Mouse (Mus musculus) G1E (cell line): Measurements from ENCODE around the gene Kazald1. TPM values are rescaled to one million over a fixed set of nuclear protein-coding genes. Genes with fewer than 3 reads are reported as not detected.

Source experiments
- ATAC-seq: 2 replicates; pipeline ENCODE4 v1.8.0; 2016; ENCODE audit warnings: mild to moderate bottlenecking; ENCODE audit not compliant: insufficient number of reproducible peaks, poor library complexity, low FRiP score, severe bottlenecking; ENCODE audit errors: extremely low read depth
- DNase-seq: peaks from one replicate; pipeline ENCODE4 v3.0.0; 2012; ENCODE audit warnings: low spot score
- H3K27me3 ChIP-seq: 2 replicates; pipeline ENCODE4 v1.6.1; 2012; ENCODE audit warnings: mild to moderate bottlenecking, low read length, inconsistent platforms; ENCODE audit not compliant: insufficient read depth
- H3K36me3 ChIP-seq: replicated peaks from 2 replicates; pipeline ENCODE3; 2012; ENCODE audit warnings: mild to moderate bottlenecking, inconsistent platforms
- H3K4me1 ChIP-seq: 2 replicates; pipeline ENCODE4 v1.6.1; 2012; ENCODE audit warnings: low read depth, low read length, inconsistent platforms, mixed read lengths; ENCODE audit not compliant: insufficient read depth
- H3K4me3 ChIP-seq: 2 replicates; pipeline ENCODE4 v1.5.1; 2012; ENCODE audit warnings: low read depth, mild to moderate bottlenecking, inconsistent platforms, low read length, moderate library complexity, mixed read lengths
- H3K9me3 ChIP-seq: replicated peaks from 2 replicates; pipeline ENCODE4 v1.6.1; 2012; ENCODE audit warnings: inconsistent platforms
- CTCF ChIP-seq: IDR thresholded peaks from 2 replicates; pipeline ENCODE4 v1.5.1; 2012; ENCODE audit warnings: low read depth, low read length, inconsistent platforms, mixed read lengths
- GATA1 ChIP-seq: IDR thresholded peaks from 2 replicates; pipeline ENCODE4 v1.6.1; 2012; ENCODE audit warnings: borderline replicate concordance, low read length, inconsistent platforms, mixed read lengths
- GATA2 ChIP-seq: IDR thresholded peaks from 2 replicates; pipeline ENCODE4 v1.6.1; 2012; ENCODE audit warnings: low read depth, low read length, inconsistent platforms, borderline replicate concordance
- POLR2AphosphoS5 ChIP-seq: IDR thresholded peaks from 2 replicates; pipeline ENCODE4 v1.6.1; 2012; ENCODE audit warnings: low read depth, low read length, inconsistent platforms; ENCODE audit not compliant: insufficient replicate concordance
- TAL1 ChIP-seq: conservative IDR thresholded peaks from 2 replicates; pipeline ENCODE4 v1.6.1; 2012; ENCODE audit warnings: low read depth, low read length, inconsistent platforms, mixed read lengths
- polyA plus RNA-seq: library from polyadenylated mRNA; stranded (reverse); fragments of >175 nt; gene quantifications from 2 replicates; pipeline ENCODE4 v1.2.3, GENCODE M21; 2012
- total RNA-seq, 2 experiments: library from RNA; stranded (forward) in 1 of 2; stranded (reverse) in 1 of 2; fragments of 200-1000 nt in 1 of 2; fragments of >200 nt in 1 of 2; fragmentation: Nextera tagmentation in 1 of 2; gene quantifications; 2 replicates each; pipeline ENCODE4 v1.2.3; 2014 to 2017

Gene Kazald1
- total RNA-seq (2014; fragmentation: Nextera tagmentation) (0.60 TPM in 1 of 2 replicates, not detected in the other), total RNA-seq (2017) (0.35 and 0.49 TPM in 2 replicates), polyA plus RNA-seq (0.39 and 0.41 TPM in 2 replicates)

DNA sequence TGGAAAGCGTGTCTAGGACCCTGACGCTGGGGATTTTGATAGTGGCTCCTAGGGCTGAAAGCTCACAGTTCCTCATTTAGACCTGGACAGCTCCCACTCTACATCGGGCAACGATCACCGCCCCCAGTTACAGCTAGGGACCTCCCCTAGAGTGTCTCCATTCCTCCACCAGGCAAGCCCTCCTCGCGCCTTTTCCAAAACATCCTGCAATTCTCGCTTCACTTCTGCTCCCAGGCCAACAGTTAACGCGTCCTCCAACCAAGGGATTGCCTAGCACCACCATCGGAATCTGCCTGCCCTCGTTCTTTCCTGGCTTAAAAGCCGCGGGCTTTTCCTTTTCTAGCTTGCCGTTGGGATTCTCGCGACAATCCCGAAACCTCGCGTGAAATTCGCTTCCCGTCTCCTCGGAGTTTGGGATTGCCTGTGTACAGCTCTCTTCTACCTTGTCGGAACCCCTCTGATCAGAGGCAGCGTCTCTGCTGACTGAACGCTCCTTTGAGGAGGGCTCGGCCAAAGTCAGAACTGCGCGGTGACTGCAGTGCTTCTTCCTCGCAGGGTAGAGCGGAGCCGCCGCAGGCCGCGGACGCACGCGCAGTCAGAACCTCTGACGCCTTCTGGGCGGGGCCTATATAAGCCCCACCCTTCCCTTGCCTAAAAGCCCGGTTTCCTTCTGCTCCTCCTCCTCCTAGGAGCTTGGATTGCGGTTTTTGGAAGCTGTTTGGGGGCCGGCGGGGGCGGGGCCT lies at the start of gene Kazald1:
TSS of gene Kazald1 (plus strand) at position 662 of the 743 bp plus-strand sequence.
- Histone ChIP-seq H3K9me3 (no peaks in the 10 kb centered on the region), H3K36me3 (no peaks in the 10 kb centered on the region), H3K4me3 (peak within 1 kb of the TSS; percentile 75), H3K4me1 (peaks cover 88% of the 10 kb centered on the region), H3K27me3 (peaks cover 24% of the 10 kb centered on the region)
- TF ChIP-seq GATA1, result no peak
- 0 out of 2 replicates have a peak, but pooled peaks have one; percentile 60 for TF ChIP-seq POLR2AphosphoS5
- ATAC-seq (peak; percentile 41), DNase-seq (peak; percentile 56)

DNA sequence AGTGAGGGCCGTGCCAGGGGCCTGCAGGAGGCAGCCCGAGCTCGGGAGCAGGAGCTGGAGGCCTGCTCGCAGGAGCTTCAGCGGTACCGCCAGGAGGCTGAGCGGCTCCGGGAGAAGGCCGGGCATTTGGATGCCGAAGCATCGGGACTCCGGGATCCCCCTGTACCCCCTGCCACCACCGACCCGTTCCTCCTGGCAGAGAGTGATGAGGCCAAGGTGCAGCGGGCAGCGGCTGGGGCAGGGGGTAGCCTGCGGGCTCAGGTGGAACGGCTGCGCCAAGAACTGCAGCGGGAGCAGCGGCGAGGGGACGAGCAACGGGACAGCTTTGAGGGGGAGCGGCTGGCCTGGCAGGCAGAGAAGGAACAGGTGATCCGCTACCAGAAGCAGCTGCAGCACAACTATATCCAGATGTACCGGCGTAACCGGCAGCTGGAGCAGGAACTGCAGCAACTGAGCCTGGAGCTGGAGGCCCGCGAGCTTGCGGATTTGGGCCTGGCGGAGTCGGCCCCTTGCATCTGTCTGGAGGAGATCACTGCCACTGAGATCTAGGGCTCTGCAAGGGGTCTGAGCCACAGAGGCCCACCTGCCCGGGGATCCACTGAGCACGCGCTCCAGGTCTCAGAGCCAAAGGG lies 49.0 kb upstream of the Kazald1 start:
- TF ChIP-seq TAL1 (no peak), GATA2 (no peak), CTCF (no peak), GATA1 (no peak), POLR2AphosphoS5 (no peak)
- Histone ChIP-seq H3K27me3 (peaks cover 2% of the 10 kb centered on the region; the same call in 1 of the 2 replicates), H3K4me1 (peaks cover 32% of the 10 kb centered on the region), H3K4me3 (no peak overlapping the region), H3K36me3 (peaks cover 71% of the 10 kb centered on the region), H3K9me3 (no peaks in the 10 kb centered on the region)
- no peak for DNase-seq
- ATAC-seq, result no peak

DNA sequence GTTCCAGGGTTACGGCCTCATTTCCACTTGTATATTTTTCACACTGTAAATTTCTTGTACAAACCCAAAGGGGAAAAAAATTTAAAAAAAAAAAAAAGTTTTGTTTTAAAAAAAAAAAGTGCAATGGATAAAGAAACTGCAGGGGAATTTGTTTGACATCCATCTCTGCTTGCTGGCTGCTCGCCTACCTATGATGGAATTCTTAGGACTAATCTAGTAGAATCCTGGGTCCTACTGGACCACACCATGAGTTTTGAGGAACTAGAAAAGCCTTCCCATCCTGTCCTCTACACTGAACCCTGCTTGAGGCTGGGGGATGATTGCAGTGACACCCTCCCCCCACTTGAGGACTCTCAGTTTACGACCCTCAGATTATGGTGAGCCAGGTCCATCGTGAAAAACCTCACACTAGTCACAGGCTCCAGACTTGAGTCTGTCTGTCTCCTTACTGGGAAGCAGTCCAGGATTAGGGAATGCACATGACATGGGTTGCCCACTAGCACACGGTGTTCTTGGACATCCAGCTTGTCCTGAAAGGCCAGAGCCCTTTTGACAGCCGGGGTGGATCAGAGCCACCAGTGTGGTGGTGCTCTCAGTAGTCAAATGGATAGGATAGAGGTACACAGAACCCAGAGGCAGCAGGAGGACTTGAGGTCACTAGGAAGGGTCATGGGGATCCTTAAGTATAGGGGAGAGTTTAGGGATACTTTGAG lies 47.9 kb upstream of the Kazald1 start:
- Histone ChIP-seq H3K9me3 (no peaks in the 10 kb centered on the region), H3K4me1 (peaks cover 33% of the 10 kb centered on the region), H3K27me3 (peaks cover 2% of the 10 kb centered on the region; the same call in 1 of the 2 replicates), H3K4me3 (no peak overlapping the region), H3K36me3 (peaks cover 60% of the 10 kb centered on the region)
- DNase-seq (no peak), ATAC-seq (no peak)
- TF ChIP-seq GATA2 (no peak), TAL1 (no peak), GATA1 (no peak), CTCF (no peak), POLR2AphosphoS5 (no peak)

DNA sequence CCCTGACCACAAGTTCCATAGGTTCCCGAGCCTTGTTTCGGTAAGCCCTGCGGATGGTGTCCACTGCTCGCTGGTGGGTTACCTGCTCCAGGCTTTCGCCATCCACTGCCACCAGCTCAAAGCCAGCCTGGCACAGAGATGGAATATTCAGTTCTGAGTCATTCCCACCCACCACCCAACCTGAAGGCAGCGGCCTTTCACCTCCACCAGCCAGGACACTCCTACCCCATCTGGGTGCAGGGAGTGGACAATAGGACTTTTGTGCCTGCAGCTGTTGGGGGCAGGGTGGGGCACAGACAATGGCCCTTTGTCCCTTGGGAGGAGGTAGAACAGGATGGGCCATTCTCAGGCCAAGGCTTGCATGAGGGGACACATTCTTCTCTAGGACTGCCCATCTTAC lies 47.2 kb upstream of the Kazald1 start:
- Histone ChIP-seq H3K4me1 (peaks cover 39% of the 10 kb centered on the region), H3K9me3 (no peaks in the 10 kb centered on the region), H3K4me3 (no peak overlapping the region), H3K36me3 (peaks cover 53% of the 10 kb centered on the region), H3K27me3 (peaks cover 3% of the 10 kb centered on the region; the same call in 1 of the 2 replicates)
- no peak for TF ChIP-seq GATA2
- no peak for TF ChIP-seq TAL1
- no peak for TF ChIP-seq POLR2AphosphoS5
- TF ChIP-seq GATA1, result no peak
- no peak for TF ChIP-seq CTCF
- DNase-seq, result no peak
- ATAC-seq, result no peak

DNA sequence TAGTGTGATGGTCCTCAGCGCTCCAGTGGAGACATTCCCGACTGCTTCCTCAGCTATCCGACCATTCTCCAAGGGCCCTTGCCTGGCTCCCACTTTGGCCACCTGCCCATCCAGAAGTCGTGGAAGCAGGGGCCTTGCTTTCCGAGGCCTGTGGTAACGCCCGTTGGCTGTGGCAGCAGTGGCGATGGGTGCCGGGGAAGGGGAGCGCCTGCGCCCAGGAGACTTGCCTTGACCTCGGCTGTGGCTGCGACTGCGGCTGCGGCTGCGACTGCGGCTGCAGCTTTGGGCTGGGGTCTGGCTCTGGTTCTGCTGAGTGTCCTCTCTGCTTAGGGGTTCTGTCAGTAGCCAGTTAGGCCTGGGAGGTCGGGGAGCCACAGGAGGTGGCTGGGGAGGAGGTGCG lies 46.3 kb upstream of the Kazald1 start:
- no peak for ATAC-seq
- Histone ChIP-seq H3K4me3 (no peak overlapping the region), H3K27me3 (peaks cover 5% of the 10 kb centered on the region; the same call in 1 of the 2 replicates), H3K36me3 (peaks cover 47% of the 10 kb centered on the region), H3K4me1 (peaks cover 35% of the 10 kb centered on the region), H3K9me3 (no peaks in the 10 kb centered on the region)
- TF ChIP-seq TAL1 (no peak), GATA2 (no peak), GATA1 (no peak)
- no peak for DNase-seq

DNA sequence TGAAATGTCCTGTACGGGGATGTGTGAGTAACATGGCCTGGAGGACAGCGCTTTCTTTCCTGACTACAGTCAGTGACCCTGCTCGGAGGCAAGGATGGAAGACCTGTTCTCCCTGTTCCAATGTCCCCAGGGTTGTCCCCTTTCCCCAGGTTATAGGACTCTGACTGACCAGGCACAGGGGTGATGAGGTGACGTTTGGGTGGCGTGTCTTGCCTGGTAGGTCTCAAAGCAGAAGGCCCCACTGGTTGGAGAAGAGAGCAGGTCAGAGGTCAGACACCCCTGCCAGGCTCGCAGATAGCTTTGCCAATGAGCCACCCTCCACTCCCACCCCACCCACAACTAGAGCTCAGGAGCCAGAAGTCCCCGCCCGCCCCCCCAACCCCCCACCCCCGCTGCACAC lies 45.5 kb upstream of the Kazald1 start:
- TF ChIP-seq GATA1, result no peak
- no peak for TF ChIP-seq TAL1
- no peak for TF ChIP-seq CTCF
- TF ChIP-seq GATA2, result no peak
- TF ChIP-seq POLR2AphosphoS5, result no peak
- H3K9me3 ChIP-seq, result no peaks in the 10 kb centered on the region
- H3K4me1 ChIP-seq, result peaks cover 31% of the 10 kb centered on the region
- peaks cover 5% of the 10 kb centered on the region; the same call in 1 of the 2 replicates for H3K27me3 ChIP-seq
- no peak for DNase-seq
- peaks cover 41% of the 10 kb centered on the region for H3K36me3 ChIP-seq
- H3K4me3 ChIP-seq, result no peak overlapping the region
- no peak for ATAC-seq
